Mouse (Mus musculus): ENCODE measurements around the gene 4930415O20Rik. TPM values are rescaled to one million over a fixed set of nuclear protein-coding genes. Genes with fewer than 3 reads are reported as not detected.
A peak's percentile ranks its signal among the peaks of the same experiment; 100 is the strongest.

The 4930415O20Rik gene
- polyA plus RNA-seq, 2 experiments: not detected

GRCm38 (mm10) chr15:98604041-98604575, 33.3 kb downstream of the 4930415O20Rik start:
- no peaks in the 10 kb centered on the region for H3K27me3 ChIP-seq (ENCODE audit: control insufficient read depth, insufficient read depth, low read length)
- TF ChIP-seq CTCF (IDR thresholded peaks at IDR 0.05; ENCODE audit: low read depth) (no peak), EP300 (IDR thresholded peaks at IDR 0.05; ENCODE audit: low read depth) (no peak)
- DNase-seq (ENCODE audit: low read depth in 3 of 3, low spot score in 3 of 3): no peak
- no peak overlapping the region for H3K4me3 ChIP-seq (ENCODE audit: insufficient read depth in 1 of 2, low read depth in 2 of 2, low read length in 2 of 2)
- H3K4me2 ChIP-seq (ENCODE audit: low read depth): no peak overlapping the region
- peak overlapping the region; percentile 1; the same call in 1 of the 2 replicates for H3K27ac ChIP-seq
- H3K4me1 ChIP-seq (replicated peaks; ENCODE audit: control insufficient read depth in 2 of 2, insufficient read depth in 2 of 2, low read length in 1 of 2): peaks cover 57 to 67% of the 10 kb centered on the region in 2 experiments
- H3K9me3 ChIP-seq (ENCODE audit: control insufficient read depth, low read length): no peaks in the 10 kb centered on the region
- peaks cover 29% of the 10 kb centered on the region for H3K36me3 ChIP-seq (replicated peaks; ENCODE audit: control insufficient read depth, insufficient read depth, low read depth)
- no peak for ATAC-seq (ENCODE audit: insufficient read depth)
- H3K9ac ChIP-seq (replicated peaks): no peak overlapping the region
- 95% methylated on average over 24 of the region's 24 CpGs for WGBS (ENCODE audit: insufficient replicate concordance)

DNA sequence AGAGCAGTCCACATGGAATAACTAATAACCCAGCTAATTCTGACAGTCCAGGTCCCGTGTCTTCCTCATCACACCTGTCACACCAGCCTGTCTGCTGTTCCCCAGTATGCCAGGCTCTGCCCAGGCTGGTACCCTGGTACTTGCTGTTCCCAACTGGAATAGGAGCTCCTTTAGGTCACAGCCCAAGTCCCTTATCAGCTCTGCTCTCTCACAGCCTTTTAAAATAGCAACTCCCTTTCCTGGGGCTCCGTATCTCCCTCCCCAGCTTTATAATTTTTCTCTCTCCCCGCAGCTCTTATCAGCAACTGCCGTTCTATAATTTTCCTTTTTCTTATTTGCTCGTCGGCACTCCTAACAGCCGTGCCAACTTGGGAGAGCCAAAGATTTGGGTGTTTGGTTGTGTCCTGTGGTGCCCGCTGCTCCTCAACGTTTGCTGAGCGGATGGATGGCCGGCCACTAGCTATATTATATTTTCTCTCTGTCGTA, 35.3 kb downstream of the 4930415O20Rik start:
- Histone ChIP-seq H3K4me2 (ENCODE audit: low read depth) (peak overlapping the region; percentile 94), H3K4me1 (replicated peaks; ENCODE audit: control insufficient read depth in 2 of 2, insufficient read depth in 2 of 2, low read length in 1 of 2) (peaks cover 62 to 72% of the 10 kb centered on the region in 2 experiments), H3K27me3 (ENCODE audit: control insufficient read depth, insufficient read depth, low read length) (no peaks in the 10 kb centered on the region), H3K9me3 (ENCODE audit: control insufficient read depth, low read length) (no peaks in the 10 kb centered on the region), H3K4me3 (ENCODE audit: insufficient read depth in 1 of 2, low read depth in 2 of 2, low read length in 2 of 2) (peak overlapping the region; percentile 47 to 68), H3K27ac (peak overlapping the region; percentile 100), H3K9ac (replicated peaks) (peak overlapping the region; percentile 88), H3K36me3 (replicated peaks; ENCODE audit: control insufficient read depth, insufficient read depth, low read depth) (peaks cover 17% of the 10 kb centered on the region)
- peak; percentile 76 for ATAC-seq (ENCODE audit: insufficient read depth)
- TF ChIP-seq CTCF (IDR thresholded peaks at IDR 0.05; ENCODE audit: low read depth): no peak
- peak; percentile 94 for TF ChIP-seq EP300 (IDR thresholded peaks at IDR 0.05; ENCODE audit: low read depth)
- DNase-seq (ENCODE audit: low read depth in 3 of 3, low spot score in 3 of 3): peak; percentile 81 to 88 (median 87)
- 18% methylated on average over 12 of the region's 12 CpGs for WGBS (ENCODE audit: insufficient replicate concordance)

GRCm38 (mm10) chr15:98606739-98607138, 35.9 kb downstream of the 4930415O20Rik start:
- peaks cover 55 to 65% of the 10 kb centered on the region in 2 experiments for H3K4me1 ChIP-seq (replicated peaks; ENCODE audit: control insufficient read depth in 2 of 2, insufficient read depth in 2 of 2, low read length in 1 of 2)
- no peaks in the 10 kb centered on the region for H3K27me3 ChIP-seq (ENCODE audit: control insufficient read depth, insufficient read depth, low read length)
- peak overlapping the region; percentile 100 for H3K27ac ChIP-seq
- peak overlapping the region; percentile 88 for H3K9ac ChIP-seq (replicated peaks)
- DNase-seq (ENCODE audit: low read depth in 3 of 3, low spot score in 3 of 3) (no peak), ATAC-seq (ENCODE audit: insufficient read depth) (no peak)
- TF ChIP-seq EP300 (IDR thresholded peaks at IDR 0.05; ENCODE audit: low read depth) (no peak), CTCF (IDR thresholded peaks at IDR 0.05; ENCODE audit: low read depth) (no peak)
- H3K4me2 ChIP-seq (ENCODE audit: low read depth): peak overlapping the region; percentile 94
- no peaks in the 10 kb centered on the region for H3K9me3 ChIP-seq (ENCODE audit: control insufficient read depth, low read length)
- peak overlapping the region; percentile 44 to 68 for H3K4me3 ChIP-seq (ENCODE audit: insufficient read depth in 1 of 2, low read depth in 2 of 2, low read length in 2 of 2)
- H3K36me3 ChIP-seq (replicated peaks; ENCODE audit: control insufficient read depth, insufficient read depth, low read depth): peaks cover 13% of the 10 kb centered on the region
- 38% methylated on average over 9 of the region's 9 CpGs for WGBS (ENCODE audit: insufficient replicate concordance)

GRCm38 (mm10) chr15:98607557-98607956, 36.8 kb downstream of the 4930415O20Rik start:
- peak overlapping the region; percentile 88 for H3K9ac ChIP-seq (replicated peaks)
- ATAC-seq (ENCODE audit: insufficient read depth) (no peak), DNase-seq (ENCODE audit: low read depth in 3 of 3, low spot score in 3 of 3) (no peak)
- peaks cover 13% of the 10 kb centered on the region for H3K36me3 ChIP-seq (replicated peaks; ENCODE audit: control insufficient read depth, insufficient read depth, low read depth)
- H3K27ac ChIP-seq: peak overlapping the region; percentile 100
- no peaks in the 10 kb centered on the region for H3K27me3 ChIP-seq (ENCODE audit: control insufficient read depth, insufficient read depth, low read length)
- H3K4me2 ChIP-seq (ENCODE audit: low read depth): peak overlapping the region; percentile 94
- peaks cover 49 to 57% of the 10 kb centered on the region in 2 experiments for H3K4me1 ChIP-seq (replicated peaks; ENCODE audit: control insufficient read depth in 2 of 2, insufficient read depth in 2 of 2, low read length in 1 of 2)
- 25% methylated on average over 4 of the region's 4 CpGs for WGBS (ENCODE audit: insufficient replicate concordance)
- no peaks in the 10 kb centered on the region for H3K9me3 ChIP-seq (ENCODE audit: control insufficient read depth, low read length)
- no peak for TF ChIP-seq CTCF (IDR thresholded peaks at IDR 0.05; ENCODE audit: low read depth)
- TF ChIP-seq EP300 (IDR thresholded peaks at IDR 0.05; ENCODE audit: low read depth): no peak
- H3K4me3 ChIP-seq (ENCODE audit: insufficient read depth in 1 of 2, low read depth in 2 of 2, low read length in 2 of 2): peak overlapping the region; percentile 68 to 82

DNA sequence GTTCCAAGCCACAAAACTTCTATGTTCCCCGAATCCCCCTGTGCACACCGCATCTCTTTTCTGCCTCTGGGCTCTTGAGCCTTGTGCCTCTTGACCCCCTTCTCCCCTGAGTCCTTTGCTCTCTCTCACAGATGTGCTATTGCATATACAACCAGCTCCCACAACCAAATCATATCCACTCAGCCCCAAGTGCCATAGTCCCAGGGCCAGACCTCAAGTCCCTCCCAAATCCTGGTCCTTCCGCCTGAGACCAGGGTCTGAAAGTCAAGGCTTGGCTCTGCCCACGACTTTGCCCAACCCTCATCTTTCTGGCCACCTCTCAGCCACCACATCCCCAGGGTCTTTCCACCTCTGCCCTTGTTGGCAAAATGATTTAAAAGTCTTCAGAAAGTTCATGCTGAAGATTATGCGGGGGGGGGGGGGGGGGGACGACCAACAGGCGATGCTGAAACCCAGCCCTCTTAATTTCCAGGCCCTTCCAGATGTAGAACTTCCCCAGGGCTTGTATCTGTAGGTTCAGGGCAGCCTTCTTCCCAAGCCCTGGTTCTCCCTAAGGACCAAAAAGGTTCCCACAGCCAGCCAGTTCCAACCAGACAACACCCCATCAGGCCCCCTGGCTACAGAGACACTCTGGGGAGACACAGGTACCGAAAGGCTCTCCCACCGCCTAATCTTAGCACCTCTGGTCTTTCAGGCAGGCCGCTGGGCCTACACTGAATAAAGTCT, 37.4 kb downstream of the 4930415O20Rik start:
- Histone ChIP-seq H3K27me3 (ENCODE audit: control insufficient read depth, insufficient read depth, low read length) (no peaks in the 10 kb centered on the region), H3K4me2 (ENCODE audit: low read depth) (peak overlapping the region; percentile 94), H3K4me1 (replicated peaks; ENCODE audit: control insufficient read depth in 2 of 2, insufficient read depth in 2 of 2, low read length in 1 of 2) (peaks cover 42 to 51% of the 10 kb centered on the region in 2 experiments), H3K9me3 (ENCODE audit: control insufficient read depth, low read length) (no peaks in the 10 kb centered on the region), H3K9ac (replicated peaks) (peak overlapping the region; percentile 88), H3K36me3 (replicated peaks; ENCODE audit: control insufficient read depth, insufficient read depth, low read depth) (peaks cover 12% of the 10 kb centered on the region), H3K4me3 (ENCODE audit: insufficient read depth in 1 of 2, low read depth in 2 of 2, low read length in 2 of 2) (peak overlapping the region; percentile 68 to 82), H3K27ac (peak overlapping the region; percentile 100)
- DNase-seq (ENCODE audit: low read depth in 3 of 3, low spot score in 3 of 3) (no peak), ATAC-seq (ENCODE audit: insufficient read depth) (0 out of 2 replicates have a peak, but pooled peaks have one; percentile 18)
- TF ChIP-seq CTCF (IDR thresholded peaks at IDR 0.05; ENCODE audit: low read depth): no peak
- TF ChIP-seq EP300 (IDR thresholded peaks at IDR 0.05; ENCODE audit: low read depth): no peak
- 19% methylated on average over 10 of the region's 10 CpGs for WGBS (ENCODE audit: insufficient replicate concordance)

Measured in liver, embryonic 14.5 days (tissue).